Mouse (Mus musculus) heart, embryonic 11.5 days (tissue): ENCODE measurements around the gene Fgf12. TPM values are rescaled to one million over a fixed set of nuclear protein-coding genes. Genes with fewer than 3 reads are reported as not detected.

Experiments used
- ATAC-seq: fragments of 200-750 bp; cut with Nextera tagmentation; replicated peaks from 2 replicates; pipeline ENCODE4 v1.8.0; 2017; ENCODE audit warnings: moderate library complexity; ENCODE audit not compliant: insufficient number of reproducible peaks, low FRiP score, low TSS enrichment
- H3K27ac ChIP-seq: fragments of 300-500 bp; sonication (generic); 2 replicates; pipeline ENCODE4 v1.5.1; 2014; ENCODE audit warnings: mild to moderate bottlenecking, low read depth, low read length
- H3K27me3 ChIP-seq: fragments of 300-500 bp; sonication (generic); 2 replicates; pipeline ENCODE4 v1.6.1; 2014; ENCODE audit warnings: mild to moderate bottlenecking, low read length, mixed read lengths; ENCODE audit not compliant: control insufficient read depth, insufficient read depth
- H3K36me3 ChIP-seq: fragments of 300-500 bp; sonication (generic); 2 replicates; pipeline ENCODE4 v1.6.1; 2014; ENCODE audit warnings: mild to moderate bottlenecking, low read length, moderate library complexity, mixed read lengths; ENCODE audit not compliant: control insufficient read depth, insufficient read depth
- H3K4me1 ChIP-seq: fragments of 300-500 bp; sonication (generic); 2 replicates; pipeline ENCODE4 v1.6.1; 2014; ENCODE audit warnings: low read length; ENCODE audit not compliant: control insufficient read depth, insufficient read depth
- H3K4me2 ChIP-seq: fragments of 300-500 bp; sonication (generic); 2 replicates; pipeline ENCODE4 v1.6.1; 2014; ENCODE audit warnings: mild to moderate bottlenecking, moderate library complexity
- H3K4me3 ChIP-seq: fragments of 300-500 bp; sonication (generic); 2 replicates; pipeline ENCODE4 v1.5.1; 2014; ENCODE audit warnings: low read depth, low read length
- H3K9ac ChIP-seq: fragments of 300-500 bp; sonication (generic); 2 replicates; pipeline ENCODE4 v1.6.1; 2014; ENCODE audit warnings: mild to moderate bottlenecking, low read depth, low read length, moderate library complexity
- H3K9me3 ChIP-seq: fragments of 300-500 bp; sonication (generic); replicated peaks from 2 replicates; pipeline ENCODE4 v1.6.1; 2016; ENCODE audit warnings: low read length; ENCODE audit not compliant: control insufficient read depth
- WGBS: fragments of 180-500 bp; shearing (Covaris S2); extraction: QIAGEN DNeasy Blood & Tissue Kit; methylation state at CpG from one replicate; pipeline ENCODE4 v1.1.7; 2014; ENCODE audit not compliant: insufficient replicate concordance; 5-methylcytosine and 5-hydroxymethylcytosine counted together
- polyA plus RNA-seq: library from polyadenylated mRNA; unstranded; fragments of >200 nt; fragmentation: Nextera tagmentation; extraction: Ambion mirVana; gene quantifications from 2 replicates; pipeline ENCODE4 v1.2.1, GENCODE M21; 2014

The Fgf12 gene
- polyA plus RNA-seq, 1 experiment from 2014 or later = 7.8 TPM

DNA sequence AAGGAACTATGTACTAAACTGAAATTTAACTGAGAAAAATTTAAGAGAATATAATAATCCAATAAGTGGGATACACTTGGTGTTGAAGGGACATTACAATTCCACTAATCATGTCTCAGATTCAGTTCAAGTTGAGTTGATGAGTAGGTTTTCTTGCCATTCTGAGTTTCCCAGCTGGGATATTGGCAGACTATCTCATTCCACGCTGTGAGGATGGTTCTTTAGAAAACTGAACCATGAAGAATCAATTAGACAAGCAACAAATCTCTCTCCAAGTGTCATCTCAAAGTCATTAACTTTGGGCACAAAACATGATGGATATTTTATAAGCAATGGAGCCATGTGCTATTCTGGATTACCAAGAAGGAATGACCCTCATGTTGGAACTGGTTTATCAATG lies 449.0 kb downstream of the Fgf12 start:
- Histone ChIP-seq H3K27me3 (no peaks in the 10 kb centered on the region), H3K9me3 (no peaks in the 10 kb centered on the region), H3K9ac (no peak overlapping the region), H3K27ac (no peak overlapping the region), H3K36me3 (no peaks in the 10 kb centered on the region), H3K4me3 (no peak overlapping the region), H3K4me1 (no peaks in the 10 kb centered on the region), H3K4me2 (no peak overlapping the region)
- WGBS = 34% methylated on average over 1 of the region's 1 CpGs
- ATAC-seq = no peak

DNA sequence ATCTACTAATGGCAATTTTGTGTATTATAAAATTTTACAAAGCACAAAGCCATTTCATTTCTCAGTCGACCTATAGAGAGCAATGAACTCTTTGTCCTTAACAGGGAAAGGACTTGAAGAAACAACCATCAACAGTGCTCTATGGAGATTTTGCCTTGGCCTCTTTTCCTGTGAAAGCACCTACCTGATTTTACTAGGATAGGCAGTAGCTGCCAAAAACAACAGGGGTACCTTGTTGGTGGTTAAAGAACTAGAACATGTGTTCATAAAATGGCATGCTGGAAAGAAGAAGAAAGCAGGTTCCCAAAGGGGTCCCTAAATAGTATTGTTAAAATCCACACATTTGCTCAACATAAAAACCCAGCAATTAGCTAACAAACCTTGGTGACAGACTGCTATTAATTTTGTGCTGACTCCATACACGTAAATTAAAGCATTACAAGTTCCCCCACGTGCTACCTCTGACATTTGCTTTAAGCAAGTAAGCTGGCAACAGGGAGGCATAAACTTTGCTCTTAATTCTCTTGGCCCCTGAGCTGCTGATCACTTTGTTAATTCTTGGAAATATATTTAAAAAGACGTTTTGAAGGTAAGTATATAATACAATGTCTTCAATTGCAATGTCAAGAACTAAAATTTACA lies 463.1 kb downstream of the Fgf12 start:
- no peaks in the 10 kb centered on the region for H3K36me3 ChIP-seq
- no peak overlapping the region for H3K9ac ChIP-seq
- WGBS = 60% methylated on average over 4 of the region's 4 CpGs
- no peak for ATAC-seq
- H3K4me1 ChIP-seq = no peaks in the 10 kb centered on the region
- no peaks in the 10 kb centered on the region for H3K9me3 ChIP-seq
- H3K4me3 ChIP-seq = no peak overlapping the region
- H3K27me3 ChIP-seq = no peaks in the 10 kb centered on the region
- H3K27ac ChIP-seq = no peak overlapping the region
- H3K4me2 ChIP-seq = no peak overlapping the region

DNA sequence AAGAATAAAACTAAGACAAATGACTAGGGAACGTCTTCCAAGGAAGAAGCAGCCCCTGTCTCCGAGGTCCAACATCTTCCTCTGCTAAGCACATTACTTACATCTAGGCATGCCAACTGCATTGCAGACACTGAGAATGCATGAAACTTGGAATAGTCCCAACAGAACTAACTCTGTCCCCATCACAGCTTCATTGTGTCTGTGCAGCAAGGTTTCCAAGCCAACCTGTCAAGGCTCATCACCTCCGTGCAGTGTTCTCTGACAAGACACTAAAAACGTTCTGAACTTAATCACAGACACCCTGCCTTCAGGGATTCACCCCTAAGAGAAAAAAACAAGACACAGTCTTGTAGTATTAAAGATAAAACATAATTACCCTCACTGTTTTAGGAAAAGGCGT lies 495.0 kb downstream of the Fgf12 start:
- no peaks in the 10 kb centered on the region for H3K36me3 ChIP-seq
- 66% methylated on average over 5 of the region's 5 CpGs for WGBS

DNA sequence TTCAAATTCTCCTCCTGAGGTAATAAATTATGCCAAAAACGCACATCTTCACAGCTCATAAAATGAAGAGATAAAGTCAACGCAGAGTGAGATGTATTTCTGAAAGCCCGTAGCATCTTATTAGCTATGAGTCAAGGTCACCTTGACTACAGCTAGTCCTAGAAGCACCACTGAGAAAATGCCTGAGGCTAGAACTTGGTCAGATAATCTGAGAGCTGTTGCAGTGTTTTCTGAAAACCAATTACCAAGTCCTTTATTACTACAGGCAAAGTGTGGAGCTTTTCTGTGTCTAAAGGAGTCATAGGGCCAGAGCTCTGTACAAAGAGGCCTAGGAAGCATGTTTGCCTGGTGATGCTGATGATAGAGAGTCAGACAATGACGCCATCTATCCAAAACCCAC lies 498.6 kb downstream of the Fgf12 start:
- H3K4me2 ChIP-seq = no peak overlapping the region
- H3K27me3 ChIP-seq = no peaks in the 10 kb centered on the region
- no peaks in the 10 kb centered on the region for H3K9me3 ChIP-seq
- 78% methylated on average over 4 of the region's 4 CpGs for WGBS
- no peak overlapping the region for H3K9ac ChIP-seq
- no peak overlapping the region for H3K4me3 ChIP-seq
- no peaks in the 10 kb centered on the region for H3K36me3 ChIP-seq
- H3K4me1 ChIP-seq = no peaks in the 10 kb centered on the region
- H3K27ac ChIP-seq = no peak overlapping the region
- ATAC-seq = no peak

More for the DNA sequence above, 495.0 kb downstream of the Fgf12 start:
- H3K4me2 ChIP-seq = no peak overlapping the region
- H3K27ac ChIP-seq = no peak overlapping the region
- no peaks in the 10 kb centered on the region for H3K27me3 ChIP-seq
- no peak for ATAC-seq
- H3K4me1 ChIP-seq = no peaks in the 10 kb centered on the region
- H3K4me3 ChIP-seq = no peak overlapping the region
- H3K9me3 ChIP-seq = no peaks in the 10 kb centered on the region
- H3K9ac ChIP-seq = no peak overlapping the region

DNA sequence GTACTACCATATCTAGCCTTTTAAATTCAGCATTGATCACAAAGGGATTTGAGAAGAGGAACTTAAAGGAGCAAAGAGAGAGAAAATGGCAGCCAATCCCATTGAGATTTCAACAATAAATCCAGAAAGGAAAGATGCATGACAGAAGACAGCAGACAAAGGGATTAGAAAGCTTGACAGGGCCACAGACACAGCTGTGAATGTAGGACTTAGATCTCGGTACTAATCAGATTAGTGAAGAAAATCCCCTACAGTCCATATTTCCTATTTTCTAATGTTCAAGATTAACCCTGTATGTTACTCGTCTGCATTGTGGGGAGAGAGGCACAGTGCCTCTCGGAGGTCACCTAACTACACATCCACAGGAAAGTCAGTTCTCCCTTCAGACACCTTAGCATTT lies 500.9 kb downstream of the Fgf12 start:
- H3K27ac ChIP-seq = no peak overlapping the region
- H3K9me3 ChIP-seq = no peaks in the 10 kb centered on the region
- no peaks in the 10 kb centered on the region for H3K4me1 ChIP-seq
- H3K4me3 ChIP-seq = no peak overlapping the region
- H3K4me2 ChIP-seq = no peak overlapping the region
- no peaks in the 10 kb centered on the region for H3K27me3 ChIP-seq
- no peak for ATAC-seq
- no peak overlapping the region for H3K9ac ChIP-seq
- no peaks in the 10 kb centered on the region for H3K36me3 ChIP-seq
- 67% methylated on average over 3 of the region's 3 CpGs for WGBS

DNA sequence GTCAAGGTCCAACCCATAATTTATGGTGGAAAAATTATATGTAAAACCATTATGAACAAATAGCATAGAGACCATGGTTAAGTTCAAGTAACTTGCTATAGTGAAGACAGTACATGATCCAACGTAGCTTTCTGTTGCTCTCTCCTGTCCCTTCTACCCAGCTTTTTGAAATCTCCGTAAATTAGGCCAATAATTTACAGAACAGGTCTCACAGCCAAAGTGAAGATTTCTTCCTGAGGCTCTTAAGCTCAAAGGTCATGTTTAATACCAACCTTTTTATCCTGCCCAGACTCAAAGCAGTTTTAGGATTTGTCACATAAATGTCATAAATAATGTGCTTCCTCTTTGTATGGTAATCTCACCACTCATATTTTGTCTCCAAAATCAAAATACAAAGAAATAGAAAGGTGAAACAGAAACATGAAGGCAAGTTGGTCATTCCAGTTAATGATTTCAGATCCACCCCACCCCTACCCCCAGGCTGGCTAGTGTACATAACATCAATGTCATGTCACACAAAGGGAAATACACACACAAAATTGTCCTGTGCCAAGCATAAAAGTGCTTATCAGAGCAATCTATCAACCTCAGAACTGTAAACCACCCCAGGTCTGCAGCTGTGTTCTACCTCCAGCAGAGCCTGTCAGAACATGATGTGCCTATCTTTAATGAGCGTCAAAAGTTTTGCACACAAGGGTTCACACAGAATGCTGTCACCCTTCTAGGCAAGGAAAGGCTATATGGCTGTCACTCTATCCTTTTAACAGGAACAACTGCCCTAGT lies 509.8 kb downstream of the Fgf12 start:
- Histone ChIP-seq H3K9ac (no peak overlapping the region), H3K27me3 (no peaks in the 10 kb centered on the region), H3K4me1 (no peaks in the 10 kb centered on the region), H3K4me3 (no peak overlapping the region), H3K36me3 (no peaks in the 10 kb centered on the region), H3K27ac (no peak overlapping the region), H3K9me3 (no peaks in the 10 kb centered on the region), H3K4me2 (no peak overlapping the region)
- WGBS = 75% methylated on average over 3 of the region's 3 CpGs
- no peak for ATAC-seq

DNA sequence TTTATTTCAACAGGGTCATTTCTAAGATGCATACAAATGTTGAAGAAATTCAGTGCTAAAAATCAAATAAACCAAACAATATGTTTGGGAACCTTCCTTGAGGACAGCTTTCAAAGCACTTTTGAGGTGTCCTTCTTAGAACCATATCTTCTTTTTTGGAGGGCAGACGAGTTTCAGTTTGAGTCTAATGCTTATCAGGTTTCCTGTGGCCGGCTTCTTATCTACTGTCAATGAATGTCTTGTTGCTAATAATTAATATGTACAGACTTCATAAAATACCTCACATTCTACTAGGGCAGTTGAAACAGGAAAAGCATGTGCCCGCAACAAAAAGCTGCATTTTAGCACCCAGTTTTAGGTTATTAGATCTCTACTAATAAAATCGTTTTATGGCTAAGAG lies 513.5 kb downstream of the Fgf12 start:
- H3K36me3 ChIP-seq = no peaks in the 10 kb centered on the region
- no peak overlapping the region for H3K4me2 ChIP-seq
- H3K27ac ChIP-seq = no peak overlapping the region
- WGBS = 43% methylated on average over 4 of the region's 4 CpGs
- no peak for ATAC-seq
- no peak overlapping the region for H3K9ac ChIP-seq
- no peaks in the 10 kb centered on the region for H3K4me1 ChIP-seq
- no peaks in the 10 kb centered on the region for H3K27me3 ChIP-seq
- no peaks in the 10 kb centered on the region for H3K9me3 ChIP-seq
- H3K4me3 ChIP-seq = no peak overlapping the region

DNA sequence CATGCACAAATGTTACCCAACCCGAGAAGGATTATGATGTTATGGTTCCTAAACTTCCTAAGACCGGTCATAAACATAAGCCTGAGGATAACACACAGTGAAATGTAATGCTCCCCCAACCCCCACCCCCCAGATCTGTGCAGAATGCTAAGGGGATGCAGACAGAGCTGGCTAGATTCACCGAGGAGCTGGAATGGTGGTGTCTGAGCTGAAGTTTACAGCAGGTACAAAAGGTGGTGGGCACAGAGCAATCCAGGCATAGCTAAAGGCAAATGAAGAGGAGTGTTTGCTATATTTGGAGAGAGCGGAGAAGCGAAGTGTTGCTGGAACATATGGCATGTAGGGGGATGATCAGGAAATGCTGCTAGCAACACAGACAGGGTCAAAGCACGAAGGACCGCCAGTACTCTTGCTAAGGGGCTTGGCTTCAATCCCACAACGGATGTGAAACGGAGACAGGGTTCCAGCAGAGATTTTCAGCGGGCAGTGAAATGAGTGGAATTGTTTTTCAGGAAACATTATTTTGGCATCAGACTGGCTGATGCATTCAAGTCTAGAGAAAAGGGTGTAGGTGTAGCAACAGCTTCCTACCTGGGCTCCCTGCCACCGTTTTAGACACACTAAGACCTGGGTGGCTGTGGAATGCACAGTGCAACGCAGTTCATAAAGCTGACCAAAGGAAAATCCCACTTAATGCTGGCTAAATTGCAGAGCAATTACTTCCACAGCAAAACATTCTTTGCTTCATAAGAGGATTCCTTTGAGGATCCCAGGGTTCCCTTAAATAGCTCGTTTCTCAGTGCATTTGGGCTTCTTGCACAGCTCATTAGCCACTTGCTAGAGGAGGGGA lies 514.6 kb downstream of the Fgf12 start:
- ATAC-seq = no peak
- WGBS = 71% methylated on average over 13 of the region's 13 CpGs
- Histone ChIP-seq H3K9me3 (no peaks in the 10 kb centered on the region), H3K4me1 (no peaks in the 10 kb centered on the region), H3K4me2 (no peak overlapping the region), H3K4me3 (no peak overlapping the region), H3K9ac (no peak overlapping the region), H3K36me3 (no peaks in the 10 kb centered on the region), H3K27me3 (no peaks in the 10 kb centered on the region), H3K27ac (no peak overlapping the region)
